Mouse (Mus musculus): ENCODE data around the gene Clec4f. TPM values are rescaled to one million over a fixed set of nuclear protein-coding genes. Genes with fewer than 3 reads are reported as not detected.

The Clec4f gene
- total and polyA plus RNA-seq, 3 experiments, result not detected

- H3K27me3 ChIP-seq (replicated peaks), result peaks cover 90% of the 10 kb centered on the region
- no peak overlapping the region for H3K9ac ChIP-seq (ENCODE audit: insufficient read depth, low read depth)
- no peaks in the 10 kb centered on the region for H3K9me3 ChIP-seq (replicated peaks; ENCODE audit: low read length)
- no peaks in the 10 kb centered on the region for H3K4me1 ChIP-seq (ENCODE audit: control insufficient read depth in 1 of 2, insufficient read depth in 2 of 2)
- no peaks in the 10 kb centered on the region for H3K36me3 ChIP-seq (replicated peaks in 1 of 2; ENCODE audit: control insufficient read depth in 1 of 2, insufficient read depth in 1 of 2, low read length in 1 of 2)
- in situ Hi-C loops (cut with MboI; ENCODE audit: low pct_ligation_motif_present, low pct_unique_long_range_greater_than_20kb, low sequenced_read_pairs) (no loop called here), dilution Hi-C loops (cut with MboI; ENCODE audit: extremely low pct_ligation_motif_present, extremely low pct_unique_long_range_greater_than_20kb, low sequenced_read_pairs) (no loop called here)
- no peak overlapping the region for H3K27ac ChIP-seq (ENCODE audit: insufficient read depth, low read depth)
- TF ChIP-seq USF1 (IDR thresholded peaks at IDR 0.05; ENCODE audit: low read depth, low read length) (no peak), TCF12 (IDR thresholded peaks at IDR 0.05; ENCODE audit: low read depth, low read length) (no peak), KAT2A (IDR thresholded peaks at IDR 0.05; ENCODE audit: insufficient replicate concordance, low read length) (no peak), SIN3A (IDR thresholded peaks at IDR 0.05; ENCODE audit: low read length) (no peak), CTCF (conservative IDR thresholded peaks at IDR 0.05 in 1 of 2, IDR thresholded peaks at IDR 0.05 in 1 of 2; ENCODE audit: low read depth in 2 of 2, low read length in 2 of 2) (no peak), PAX5 (IDR thresholded peaks at IDR 0.05; ENCODE audit: low read length) (no peak), RCOR1 (conservative IDR thresholded peaks at IDR 0.05; ENCODE audit: low read depth, low read length) (no peak), POLR2AphosphoS2 (IDR thresholded peaks at IDR 0.05; ENCODE audit: low read depth, low read length) (no peak), ZKSCAN1 (IDR thresholded peaks at IDR 0.05; ENCODE audit: borderline replicate concordance, low read depth, low read length) (no peak), EP300 (IDR thresholded peaks at IDR 0.05; ENCODE audit: low read length) (no peak), ZMIZ1 (IDR thresholded peaks at IDR 0.05; ENCODE audit: low read depth, low read length) (no peak), MEF2A (IDR thresholded peaks at IDR 0.05; ENCODE audit: borderline replicate concordance, low read depth, low read length) (no peak), E2F4 (IDR thresholded peaks at IDR 0.05; ENCODE audit: insufficient replicate concordance, low read depth, low read length) (no peak), NRF1 (IDR thresholded peaks at IDR 0.05; ENCODE audit: low read depth, low read length) (no peak), MAFK (IDR thresholded peaks at IDR 0.05; ENCODE audit: insufficient replicate concordance, low read length) (no peak), NELFE (IDR thresholded peaks at IDR 0.05; ENCODE audit: low read depth, low read length) (no peak), ZNF384 (IDR thresholded peaks at IDR 0.05; ENCODE audit: low read depth, low read length) (no peak), ELF1 (IDR thresholded peaks at IDR 0.05; ENCODE audit: low read depth, low read length) (no peak)
- no peaks in the 10 kb centered on the region for H3K79me2 ChIP-seq (replicated peaks; ENCODE audit: control insufficient read depth, extremely low read depth, insufficient read depth, poor library complexity, severe bottlenecking)
- no peak overlapping the region for H3K4me3 ChIP-seq (replicated peaks in 1 of 3; ENCODE audit: low read depth in 2 of 3, low read length in 2 of 3, poor library complexity in 1 of 3)
- no peak for DNase-seq (ENCODE audit: extremely low read depth)
- no peak overlapping the region for H3K4me2 ChIP-seq (ENCODE audit: insufficient read depth, low read depth, poor library complexity, severe bottlenecking)
Measured at GRCm38 (mm10) chr6:83704294-83704693, 48.3 kb upstream of the Clec4f start.

GRCm38 (mm10) chr6:83703722-83704078 is 47.7 kb upstream of the Clec4f start:
- TF ChIP-seq RAD21 (IDR thresholded peaks at IDR 0.05; ENCODE audit: low read depth, low read length) (no peak), USF1 (IDR thresholded peaks at IDR 0.05; ENCODE audit: low read depth, low read length) (no peak), MXI1 (IDR thresholded peaks at IDR 0.05; ENCODE audit: low read depth, low read length) (no peak)
- DNase-seq (ENCODE audit: extremely low read depth), result no peak
- Histone ChIP-seq H3K4me1 (ENCODE audit: control insufficient read depth in 1 of 2, insufficient read depth in 2 of 2) (no peaks in the 10 kb centered on the region), H3K9me3 (replicated peaks; ENCODE audit: low read length) (no peaks in the 10 kb centered on the region), H3K4me3 (replicated peaks in 1 of 3; ENCODE audit: low read depth in 2 of 3, low read length in 2 of 3, poor library complexity in 1 of 3) (no peak overlapping the region), H3K9ac (ENCODE audit: insufficient read depth, low read depth) (no peak overlapping the region), H3K4me2 (ENCODE audit: insufficient read depth, low read depth, poor library complexity, severe bottlenecking) (no peak overlapping the region), H3K36me3 (replicated peaks in 1 of 2; ENCODE audit: control insufficient read depth in 1 of 2, insufficient read depth in 1 of 2, low read length in 1 of 2) (no peaks in the 10 kb centered on the region), H3K27ac (ENCODE audit: insufficient read depth, low read depth) (no peak overlapping the region), H3K27me3 (replicated peaks) (peaks cover 88% of the 10 kb centered on the region), H3K79me2 (replicated peaks; ENCODE audit: control insufficient read depth, extremely low read depth, insufficient read depth, poor library complexity, severe bottlenecking) (no peaks in the 10 kb centered on the region)
- in situ Hi-C loops (cut with MboI; ENCODE audit: low pct_ligation_motif_present, low pct_unique_long_range_greater_than_20kb, low sequenced_read_pairs), result no loop called here
- dilution Hi-C loops (cut with MboI; ENCODE audit: extremely low pct_ligation_motif_present, extremely low pct_unique_long_range_greater_than_20kb, low sequenced_read_pairs), result no loop called here
